Mouse (Mus musculus) intestine, postnatal 0 days (tissue): Measurements from ENCODE around the gene Mpped1. TPM values are rescaled to one million over a fixed set of nuclear protein-coding genes. Genes with fewer than 3 reads are reported as not detected.
A peak's percentile ranks its signal among the peaks of the same experiment; 100 is the strongest.

ENCODE experiments used
- ATAC-seq: fragments of 200-750 bp; cut with Nextera tagmentation; 2 replicates; pipeline ENCODE4 v1.8.0; 2017; ENCODE audit warnings: mild to moderate bottlenecking, moderate TSS enrichment, moderate library complexity
- H3K27ac ChIP-seq: fragments of 300-500 bp; sonication (generic); 2 replicates; pipeline ENCODE4 v1.5.1; 2014; ENCODE audit warnings: mild to moderate bottlenecking, low read depth, low read length, moderate library complexity
- H3K27me3 ChIP-seq: fragments of 300-500 bp; sonication (generic); replicated peaks from 2 replicates; pipeline ENCODE4 v1.6.1; 2014; ENCODE audit warnings: low read length, mixed read lengths; ENCODE audit not compliant: control insufficient read depth, insufficient read depth
- H3K36me3 ChIP-seq: fragments of 300-500 bp; sonication (generic); 2 replicates; pipeline ENCODE4 v1.6.1; 2014; ENCODE audit warnings: mild to moderate bottlenecking, moderate library complexity; ENCODE audit not compliant: control insufficient read depth, insufficient read depth
- H3K4me1 ChIP-seq: fragments of 300-500 bp; sonication (generic); replicated peaks from 2 replicates; pipeline ENCODE4 v1.6.1; 2014; ENCODE audit warnings: antibody characterized with exemption, low read length, mixed read lengths; ENCODE audit not compliant: control insufficient read depth, insufficient read depth
- H3K4me2 ChIP-seq: fragments of 300-500 bp; sonication (generic); replicated peaks from 2 replicates; pipeline ENCODE4 v1.6.1; 2014; ENCODE audit warnings: low read depth, mild to moderate bottlenecking, moderate library complexity
- H3K4me3 ChIP-seq: fragments of 300-500 bp; sonication (generic); 2 replicates; pipeline ENCODE4 v1.5.1; 2014; ENCODE audit warnings: low read depth, low read length
- H3K9ac ChIP-seq: fragments of 300-500 bp; sonication (generic); 2 replicates; pipeline ENCODE4 v1.6.1; 2014; ENCODE audit warnings: mild to moderate bottlenecking, low read depth, low read length
- H3K9me3 ChIP-seq: fragments of 300-500 bp; sonication (generic); 2 replicates; pipeline ENCODE4 v1.6.1; 2016; ENCODE audit warnings: mixed run types; ENCODE audit not compliant: control insufficient read depth
- CTCF ChIP-seq: sonication (generic); IDR thresholded peaks from 2 replicates; pipeline ENCODE4 v1.5.1; 2016; ENCODE audit warnings: low read depth, mild to moderate bottlenecking, control low read depth, antibody characterized with exemption, moderate library complexity
- WGBS: fragments of 180-500 bp; shearing (Covaris S2); extraction: QIAGEN DNeasy Blood & Tissue Kit; methylation state at CpG from one replicate; pipeline ENCODE4 v1.1.7; 2014; 5-methylcytosine and 5-hydroxymethylcytosine counted together
- polyA plus RNA-seq: library from polyadenylated mRNA; unstranded; fragments of >200 nt; fragmentation: Nextera tagmentation; extraction: Ambion mirVana; gene quantifications from 2 replicates; pipeline ENCODE4 v1.2.1, GENCODE M21; 2015

Gene Mpped1
- polyA plus RNA-seq, 1 experiment from 2014 or later: 0.16 TPM

- no peak for ATAC-seq
- H3K4me2 ChIP-seq: no peak overlapping the region
- H3K27ac ChIP-seq: no peak overlapping the region
- no peaks in the 10 kb centered on the region for H3K9me3 ChIP-seq
- H3K4me3 ChIP-seq: no peak overlapping the region
- peak; percentile 85 for TF ChIP-seq CTCF
- H3K36me3 ChIP-seq: no peaks in the 10 kb centered on the region
- 19% methylated on average over 8 of the region's 8 CpGs for WGBS
- no peak overlapping the region for H3K9ac ChIP-seq
- no peaks in the 10 kb centered on the region for H3K27me3 ChIP-seq
- no peaks in the 10 kb centered on the region for H3K4me1 ChIP-seq
Observed at GRCm38 (mm10) chr15:83857129-83857528, 77.9 kb downstream of the Mpped1 start.

- Histone ChIP-seq H3K27ac (no peak overlapping the region), H3K4me1 (no peaks in the 10 kb centered on the region), H3K4me2 (no peak overlapping the region), H3K27me3 (no peaks in the 10 kb centered on the region), H3K9me3 (no peaks in the 10 kb centered on the region), H3K4me3 (no peak overlapping the region), H3K36me3 (no peaks in the 10 kb centered on the region), H3K9ac (no peak overlapping the region)
- no peak for ATAC-seq
- no peak for TF ChIP-seq CTCF
- 82% methylated on average over 5 of the region's 5 CpGs for WGBS
Observed at GRCm38 (mm10) chr15:83865626-83866025, 86.4 kb downstream of the Mpped1 start.

- Histone ChIP-seq H3K27me3 (no peaks in the 10 kb centered on the region), H3K27ac (no peak overlapping the region), H3K9me3 (no peaks in the 10 kb centered on the region), H3K9ac (no peak overlapping the region), H3K36me3 (no peaks in the 10 kb centered on the region), H3K4me3 (no peak overlapping the region), H3K4me2 (0 out of 2 replicates have a peak overlapping the region, but pooled peaks have one; percentile 17), H3K4me1 (no peaks in the 10 kb centered on the region)
- TF ChIP-seq CTCF: no peak
- 5% methylated on average over 17 of the region's 17 CpGs for WGBS
- ATAC-seq: no peak
Observed at GRCm38 (mm10) chr15:83870936-83871335, 91.7 kb downstream of the Mpped1 start.

- WGBS: 45% methylated on average over 11 of the region's 11 CpGs
- Histone ChIP-seq H3K36me3 (no peaks in the 10 kb centered on the region), H3K9me3 (no peaks in the 10 kb centered on the region), H3K9ac (no peak overlapping the region), H3K4me2 (no peak overlapping the region), H3K27ac (no peak overlapping the region), H3K4me1 (no peaks in the 10 kb centered on the region), H3K27me3 (no peaks in the 10 kb centered on the region), H3K4me3 (no peak overlapping the region)
- ATAC-seq: no peak
- TF ChIP-seq CTCF: no peak
Observed at GRCm38 (mm10) chr15:83877155-83877866, 98.0 kb downstream of the Mpped1 start.

GRCm38 (mm10) chr15:83877898-83878297 is 98.6 kb downstream of the Mpped1 start:
- Histone ChIP-seq H3K4me2 (no peak overlapping the region), H3K9me3 (no peaks in the 10 kb centered on the region), H3K4me1 (no peaks in the 10 kb centered on the region), H3K4me3 (no peak overlapping the region), H3K27ac (no peak overlapping the region), H3K9ac (no peak overlapping the region), H3K36me3 (no peaks in the 10 kb centered on the region), H3K27me3 (no peaks in the 10 kb centered on the region)
- TF ChIP-seq CTCF: no peak
- no peak for ATAC-seq
- WGBS: 79% methylated on average over 2 of the region's 2 CpGs

- H3K27ac ChIP-seq: no peak overlapping the region
- TF ChIP-seq CTCF: no peak
- no peak overlapping the region for H3K4me3 ChIP-seq
- H3K9me3 ChIP-seq: no peaks in the 10 kb centered on the region
- H3K27me3 ChIP-seq: no peaks in the 10 kb centered on the region
- no peaks in the 10 kb centered on the region for H3K36me3 ChIP-seq
- H3K9ac ChIP-seq: no peak overlapping the region
- no peak for ATAC-seq
- H3K4me1 ChIP-seq: no peaks in the 10 kb centered on the region
- 21% methylated on average over 5 of the region's 5 CpGs for WGBS
- H3K4me2 ChIP-seq: no peak overlapping the region
Observed at GRCm38 (mm10) chr15:83879845-83880244, 100.6 kb downstream of the Mpped1 start.

- no peak overlapping the region for H3K9ac ChIP-seq
- WGBS: 89% methylated on average over 8 of the region's 8 CpGs
- no peak overlapping the region for H3K4me2 ChIP-seq
- no peaks in the 10 kb centered on the region for H3K27me3 ChIP-seq
- H3K4me3 ChIP-seq: no peak overlapping the region
- H3K4me1 ChIP-seq: no peaks in the 10 kb centered on the region
- no peak for ATAC-seq
- TF ChIP-seq CTCF: no peak
- no peak overlapping the region for H3K27ac ChIP-seq
- H3K36me3 ChIP-seq: no peaks in the 10 kb centered on the region
- H3K9me3 ChIP-seq: no peaks in the 10 kb centered on the region
Observed at GRCm38 (mm10) chr15:83883821-83884220, 104.6 kb downstream of the Mpped1 start.
